Mouse (Mus musculus) brain, adult 2 months (tissue): Measurements from ENCODE around the gene Kmt2b.

Experiments used
- DNase-seq: peaks from one replicate; pipeline ENCODE4 v3.0.0; 2011; ENCODE audit warnings: low read depth, low spot score

Gene Kmt2b

DNA sequence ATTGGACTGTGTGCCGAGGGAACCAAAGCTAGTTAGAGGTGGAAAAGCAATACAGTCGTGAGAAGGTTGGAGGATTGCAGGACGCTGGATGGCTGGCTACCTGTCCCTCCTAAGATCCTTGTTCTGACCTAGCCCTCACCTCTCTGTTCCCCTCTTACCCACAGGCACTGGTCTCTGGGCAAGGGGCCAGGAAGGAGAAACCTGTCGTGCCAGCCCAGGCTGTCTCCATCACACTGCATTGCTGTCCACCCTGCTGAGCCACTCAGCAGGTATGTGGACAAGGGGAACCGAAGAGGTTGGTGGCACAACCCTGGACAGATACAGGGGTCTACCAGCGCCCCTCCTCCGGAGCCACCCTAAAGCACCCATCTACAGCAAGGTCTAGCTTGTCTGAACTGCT lies 12.1 kb upstream of the Kmt2b start:
- no peak for DNase-seq

DNA sequence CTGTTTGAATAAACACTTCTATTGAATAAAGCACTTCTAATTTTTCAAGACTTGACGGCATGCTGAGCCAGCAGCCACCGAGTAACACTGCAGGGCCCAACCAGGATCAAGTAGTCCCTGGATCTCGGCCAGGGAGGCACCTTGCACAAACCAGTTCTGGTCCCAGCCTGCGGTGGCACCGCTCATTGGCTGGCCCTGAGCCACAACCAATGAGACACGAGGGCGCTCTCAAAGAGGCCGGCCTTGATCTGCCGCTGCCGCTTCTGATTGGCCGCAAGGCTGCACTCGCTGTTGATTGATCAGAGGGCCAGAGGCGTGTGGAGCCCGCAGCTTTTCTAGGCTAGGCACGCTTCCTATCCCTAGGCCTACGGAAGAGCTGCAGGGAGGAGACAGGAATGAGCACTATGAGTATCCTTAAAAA lies 11.4 kb upstream of the Kmt2b start:
- peak; percentile 99 for DNase-seq

DNA sequence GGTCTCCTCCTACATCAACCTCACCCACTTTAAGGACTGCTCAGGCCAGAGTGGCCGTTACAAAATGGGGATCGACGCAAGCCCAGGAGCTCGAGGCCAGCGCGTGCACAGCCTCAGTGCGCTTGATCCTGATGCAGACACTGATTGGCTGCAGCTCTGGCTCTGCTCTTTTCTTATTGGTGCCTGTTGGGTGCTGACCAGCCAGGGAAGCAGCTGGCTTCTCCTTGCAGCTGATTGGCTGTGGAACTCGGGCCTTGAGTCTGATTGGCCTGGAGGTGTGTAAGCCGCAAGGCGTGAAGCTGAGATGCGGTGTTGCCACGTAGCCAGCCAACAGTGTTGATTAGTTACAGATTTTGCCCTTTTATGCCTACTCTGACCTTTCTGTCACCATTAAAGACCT lies 10.3 kb upstream of the Kmt2b start, which contains the start of gene Zbtb32:
Gene Zbtb32, minus strand, starts transcription at position 124 of the 400 bp plus-strand sequence.
- no peak for DNase-seq

DNA sequence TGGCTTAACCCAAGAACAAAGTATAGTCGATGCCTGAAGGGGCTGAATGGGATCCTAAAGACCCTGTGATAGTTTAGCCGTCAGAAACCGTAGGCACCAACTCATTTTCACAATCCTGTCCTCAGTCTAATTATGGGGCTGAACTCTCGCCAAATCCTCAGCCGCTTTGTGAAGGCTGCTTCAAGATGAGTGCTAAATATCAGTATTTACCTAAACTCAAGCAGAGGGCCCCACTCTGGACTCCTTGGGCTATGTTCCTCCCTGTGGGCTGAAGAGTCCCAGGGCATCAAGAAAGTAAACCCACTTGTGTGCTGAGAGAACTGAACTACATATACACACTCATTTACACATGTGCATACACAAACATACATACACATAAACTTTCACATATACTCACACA lies 8.3 kb upstream of the Kmt2b start:
- no peak for DNase-seq

DNA sequence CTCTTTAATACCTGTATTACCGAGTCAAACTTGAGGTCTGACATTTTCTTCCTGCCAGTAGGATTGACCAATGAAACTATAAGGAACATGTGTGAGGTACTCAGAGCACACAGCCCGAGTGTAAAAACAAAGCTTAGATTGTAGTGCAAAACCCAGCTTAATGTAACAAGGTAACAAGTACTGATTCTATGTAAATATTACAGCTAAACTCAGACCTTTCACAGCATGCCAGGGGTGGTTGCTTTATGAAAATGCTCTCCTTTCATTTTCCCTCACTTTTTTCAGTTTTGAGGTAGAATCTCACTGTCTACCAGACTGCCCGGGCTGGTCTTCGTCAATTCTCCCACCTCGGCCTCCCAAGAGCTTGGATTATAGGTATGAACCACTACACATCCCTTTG lies 7.6 kb upstream of the Kmt2b start:
- DNase-seq = no peak

DNA sequence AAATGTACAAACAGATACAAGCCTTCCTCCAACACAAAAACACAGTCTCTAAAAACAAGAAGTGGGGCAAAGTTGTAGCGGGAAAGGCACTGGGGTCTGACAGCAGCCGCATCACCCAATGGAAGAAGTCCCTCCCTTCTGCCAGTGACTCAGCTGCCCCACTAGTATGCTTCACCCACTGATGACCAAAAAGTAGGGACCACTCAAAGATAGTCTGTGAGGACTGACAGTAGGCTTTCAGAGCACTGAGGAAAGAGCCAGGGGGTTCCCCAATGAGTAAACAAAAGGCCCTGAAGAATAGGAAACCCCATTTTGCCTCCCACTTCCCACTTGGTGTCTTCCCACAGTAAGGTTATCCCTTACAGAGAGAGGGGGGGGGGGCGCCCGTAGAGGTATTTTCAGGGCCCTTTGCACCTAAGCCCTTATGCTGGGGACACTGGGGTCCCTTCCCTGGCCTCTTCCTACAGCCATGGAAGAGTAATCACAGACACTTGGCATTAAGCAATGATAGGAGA lies 6.0 kb upstream of the Kmt2b start:
- no peak for DNase-seq

DNA sequence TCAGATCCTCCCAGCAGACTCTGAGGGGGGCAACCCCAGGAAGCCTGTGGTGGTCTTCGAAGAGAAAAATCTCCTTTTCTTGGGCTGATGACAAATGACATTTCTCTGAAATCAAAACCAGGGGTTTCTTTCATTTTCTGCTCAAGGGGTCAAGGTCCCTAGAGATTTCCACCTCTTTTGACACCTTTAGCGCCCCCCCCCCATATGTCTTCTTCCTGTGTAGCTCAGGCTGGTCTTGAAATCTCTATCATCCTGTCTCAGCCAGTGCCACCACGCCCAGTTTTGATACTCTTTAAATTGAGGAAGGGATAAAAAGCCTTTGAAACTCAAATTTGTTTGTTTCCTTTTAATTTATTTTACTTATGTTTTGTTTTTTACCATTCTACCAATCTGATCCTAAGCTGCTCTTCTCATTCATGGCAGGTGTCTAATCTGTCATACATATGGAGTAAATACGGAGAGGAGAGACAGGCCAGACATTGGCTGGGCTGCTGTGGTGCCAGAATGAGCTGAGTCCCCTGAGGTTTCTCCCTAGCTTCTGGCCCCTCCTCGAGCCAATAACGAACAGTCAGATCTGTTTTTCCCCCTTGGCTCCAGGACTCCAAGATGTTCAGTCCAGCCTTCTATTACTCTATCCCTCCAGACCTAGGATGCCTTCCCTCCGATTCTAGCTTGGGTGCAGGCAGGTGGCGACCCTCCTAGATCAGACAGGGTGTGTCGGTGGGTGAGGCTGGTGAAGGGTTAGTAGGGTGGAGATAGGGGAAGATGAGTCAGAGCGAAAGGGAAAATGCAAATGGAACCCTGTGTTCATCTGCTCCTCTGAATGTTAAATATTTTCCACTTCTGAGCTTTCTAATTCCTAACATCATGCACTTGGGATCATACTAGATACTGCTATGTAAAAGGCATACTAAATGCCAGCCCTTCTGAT lies 5.3 kb upstream of the Kmt2b start:
- no peak for DNase-seq

DNA sequence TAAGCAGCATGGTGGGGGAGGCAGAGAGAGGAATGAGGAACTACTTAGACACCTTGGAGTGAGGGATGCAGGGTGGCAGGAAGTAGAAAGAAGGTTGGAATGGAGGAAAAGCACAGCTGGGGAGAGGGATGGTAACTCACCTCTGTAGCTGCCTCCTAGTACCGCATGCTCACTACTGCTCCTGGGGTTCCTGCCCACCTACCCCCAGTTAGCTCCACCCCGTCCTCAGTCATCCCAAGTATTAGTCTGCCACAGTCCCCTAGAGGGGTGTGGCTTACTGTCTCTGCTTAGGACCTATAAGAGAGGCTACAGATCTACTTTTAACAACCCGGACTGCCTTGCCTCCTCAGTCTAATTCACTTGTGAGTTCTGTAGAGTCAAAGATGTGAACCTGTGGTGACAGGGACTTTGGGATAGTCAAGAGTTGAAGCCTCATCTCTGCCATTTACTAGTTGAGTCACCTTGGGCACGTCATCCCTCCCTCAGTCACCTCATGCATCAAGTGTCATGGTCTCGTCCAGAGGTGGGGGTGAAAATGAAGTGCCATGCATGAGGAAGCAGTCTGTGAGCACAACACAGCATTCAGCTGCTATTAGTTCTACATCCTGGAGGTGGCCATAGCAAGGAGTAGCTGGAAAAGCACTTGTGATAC lies 4.4 kb upstream of the Kmt2b start:
- DNase-seq = no peak

DNA sequence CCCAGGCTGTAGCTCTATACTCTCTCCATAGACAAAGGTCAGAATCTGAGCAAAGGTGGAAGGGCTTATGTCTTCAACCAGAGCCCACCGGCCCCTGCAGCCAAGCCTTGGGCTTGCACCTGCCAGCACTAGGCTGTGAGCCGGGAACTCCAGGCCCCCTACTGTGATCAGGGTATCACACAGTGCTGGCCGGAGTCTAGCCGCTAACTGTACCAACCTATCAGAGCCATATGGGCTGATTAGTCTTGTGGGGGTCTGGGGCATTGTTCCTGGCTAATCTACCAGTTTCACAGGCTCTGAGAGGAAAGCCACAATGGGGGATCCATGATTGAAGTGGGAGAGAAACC lies 3.1 kb upstream of the Kmt2b start:
- DNase-seq = no peak

DNA sequence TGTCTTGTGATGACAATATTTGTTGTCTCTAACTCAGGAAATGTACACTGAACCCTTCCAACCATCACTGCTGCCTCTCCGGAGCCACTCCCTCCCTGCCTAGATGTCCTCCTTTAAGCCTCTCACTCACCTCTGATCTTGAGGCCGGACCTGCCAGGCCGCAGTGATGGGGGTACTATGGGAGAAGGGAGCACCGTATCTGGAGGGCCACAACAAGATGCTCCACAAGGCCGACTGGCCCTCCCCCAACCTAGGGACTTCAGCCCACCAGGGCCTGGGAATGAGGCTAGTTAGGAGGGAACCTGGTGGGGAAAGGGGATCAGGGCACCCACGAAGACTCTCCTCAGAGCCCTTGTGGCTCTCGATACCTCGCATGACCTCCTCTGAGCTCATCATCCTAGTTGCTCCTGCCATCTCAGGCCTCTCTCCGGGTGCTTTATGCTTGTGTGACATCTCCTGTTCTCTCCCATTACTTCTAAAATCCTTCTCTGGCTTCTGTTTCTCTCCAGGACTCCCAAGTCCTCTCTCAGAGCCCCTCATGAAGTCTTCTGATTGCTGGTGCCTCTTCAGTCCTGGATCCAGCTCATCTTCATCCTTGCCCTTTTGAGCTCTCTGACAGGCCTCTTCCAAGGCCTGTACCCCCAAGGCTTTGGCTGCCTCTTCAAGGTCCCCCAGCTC lies 2.5 kb upstream of the Kmt2b start:
- no peak for DNase-seq

DNA sequence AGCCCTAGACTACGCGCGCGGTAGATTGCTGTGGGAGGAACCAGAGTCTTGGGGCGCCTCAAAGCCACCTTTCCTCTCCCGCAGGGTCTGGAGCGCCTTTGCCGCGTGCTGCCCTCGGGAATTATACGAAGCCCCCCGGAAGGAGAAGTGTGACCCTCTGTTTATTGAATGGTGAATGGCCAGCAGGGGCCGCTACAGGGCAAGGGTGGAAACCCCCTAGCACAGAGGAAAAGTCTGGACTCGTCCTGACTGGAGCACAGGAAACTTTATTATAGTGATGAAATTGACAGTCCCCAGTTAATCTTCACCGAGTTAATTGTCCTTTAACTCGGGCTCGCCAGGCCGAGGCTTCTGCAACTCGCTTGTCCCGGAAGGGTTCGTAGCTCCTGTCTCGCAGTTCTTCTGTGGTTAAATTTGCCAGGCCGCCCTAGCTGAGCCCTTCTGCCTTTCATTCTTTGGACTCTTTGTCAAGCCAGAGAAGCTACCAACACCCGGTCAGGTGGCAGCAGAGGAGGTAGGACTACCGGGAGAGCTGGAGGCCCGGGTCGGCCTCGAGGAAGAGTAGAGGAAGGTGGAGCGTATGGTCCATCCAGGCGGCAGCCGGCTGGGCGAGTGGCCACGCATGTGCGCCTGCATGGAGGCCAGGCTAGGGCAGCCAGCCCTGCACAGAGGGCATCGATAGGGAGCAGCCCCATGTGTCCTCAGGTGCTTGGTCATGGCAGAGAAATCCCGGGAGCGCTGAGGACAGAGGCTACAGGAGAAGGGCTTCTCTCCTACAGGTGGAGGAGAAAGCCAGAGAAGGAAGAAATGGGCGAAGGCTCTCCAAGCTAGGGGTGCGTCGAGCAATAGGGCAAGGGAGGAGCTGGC lies 1.1 kb upstream of the Kmt2b start:
- peak; percentile 78 for DNase-seq

DNA sequence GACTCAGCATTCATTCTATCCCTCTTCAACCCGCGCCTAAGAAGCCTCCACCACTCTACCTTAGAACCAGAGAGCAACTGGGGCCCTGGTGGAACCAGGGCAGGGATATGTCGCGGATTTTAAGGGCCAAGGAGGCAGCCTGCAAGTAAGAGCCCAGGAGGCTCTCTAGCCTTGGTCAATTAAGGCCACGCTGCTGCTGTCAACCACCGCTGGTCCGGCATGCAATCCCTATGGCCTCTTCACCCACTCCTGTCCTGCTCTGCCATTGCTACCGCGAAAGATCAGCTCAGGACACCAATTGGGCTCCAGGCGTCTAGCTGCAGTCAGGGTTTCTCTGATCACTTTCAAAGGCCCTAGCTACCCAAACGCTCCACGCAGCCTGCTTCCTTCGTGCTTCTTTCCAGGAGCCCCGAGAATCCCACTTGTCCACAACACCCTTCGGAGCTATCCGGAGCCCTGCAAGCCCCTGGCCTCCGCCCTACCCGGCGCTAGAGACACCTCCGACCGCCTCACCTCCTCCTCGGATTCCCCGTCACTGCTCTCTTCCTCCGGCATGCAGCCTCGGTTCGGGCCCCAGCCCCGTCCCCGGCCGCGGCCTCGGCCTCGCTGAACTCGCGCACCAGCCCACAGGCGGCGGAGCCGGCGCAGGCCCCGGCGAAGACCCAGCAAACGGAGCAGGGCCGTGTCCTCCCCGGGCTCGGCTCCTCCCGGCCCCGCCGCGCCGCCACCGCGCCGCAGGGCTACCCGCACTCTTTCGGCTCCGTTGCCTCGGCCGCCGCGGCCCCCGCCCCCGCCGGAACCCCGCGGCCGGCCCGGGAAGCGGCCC lies 471 bp downstream of the Kmt2b start:
- peak; percentile 42 for DNase-seq

DNA sequence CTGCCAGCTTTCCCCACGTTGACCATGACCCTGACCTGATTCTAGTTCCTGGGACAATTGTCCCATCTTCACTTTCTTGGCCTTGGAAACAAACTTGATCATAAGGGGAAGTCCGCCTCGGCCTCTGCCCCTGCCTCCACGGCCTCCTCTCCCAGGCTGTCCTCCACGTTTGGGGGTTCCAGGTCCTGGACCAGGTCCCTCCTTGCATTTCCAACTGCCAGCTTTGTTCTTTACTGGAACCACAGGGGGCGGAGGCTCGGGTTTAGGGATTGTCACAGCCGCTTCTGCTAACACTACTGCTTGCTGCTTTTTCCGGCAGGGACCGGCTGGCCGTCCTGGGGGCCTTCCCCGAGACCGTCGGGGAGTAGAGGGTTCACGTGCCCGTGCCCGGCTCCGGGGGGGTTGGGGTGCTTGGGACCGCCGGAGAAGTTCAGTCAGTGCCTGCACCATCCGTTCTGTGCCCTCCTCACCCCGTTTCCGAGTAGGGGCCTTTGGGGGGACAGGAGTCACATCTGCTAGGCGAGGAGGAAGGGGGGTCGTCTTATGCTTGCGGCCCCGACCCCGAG lies 2.0 kb downstream of the Kmt2b start:
- no peak for DNase-seq

DNA sequence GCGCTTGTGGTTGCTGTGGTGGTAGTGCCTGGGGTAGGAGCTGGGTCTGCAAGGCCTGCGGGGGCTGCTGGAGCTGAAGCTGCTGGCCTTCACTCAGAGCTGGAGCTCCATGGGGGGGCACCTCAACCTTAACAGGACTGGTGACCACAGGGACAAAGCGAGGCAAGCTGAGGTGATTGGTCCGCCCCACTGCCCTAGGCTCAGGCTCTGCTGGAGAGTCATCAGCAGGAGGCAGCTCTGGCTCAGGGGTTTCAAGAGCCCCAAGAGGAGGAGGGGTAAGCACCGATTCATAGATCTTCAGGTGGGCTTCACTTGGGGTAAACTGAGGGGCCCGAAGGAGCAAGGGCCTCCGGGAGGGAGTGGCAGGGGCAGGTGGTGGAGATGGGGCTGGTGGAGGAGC lies 3.4 kb downstream of the Kmt2b start:
- no peak for DNase-seq

DNA sequence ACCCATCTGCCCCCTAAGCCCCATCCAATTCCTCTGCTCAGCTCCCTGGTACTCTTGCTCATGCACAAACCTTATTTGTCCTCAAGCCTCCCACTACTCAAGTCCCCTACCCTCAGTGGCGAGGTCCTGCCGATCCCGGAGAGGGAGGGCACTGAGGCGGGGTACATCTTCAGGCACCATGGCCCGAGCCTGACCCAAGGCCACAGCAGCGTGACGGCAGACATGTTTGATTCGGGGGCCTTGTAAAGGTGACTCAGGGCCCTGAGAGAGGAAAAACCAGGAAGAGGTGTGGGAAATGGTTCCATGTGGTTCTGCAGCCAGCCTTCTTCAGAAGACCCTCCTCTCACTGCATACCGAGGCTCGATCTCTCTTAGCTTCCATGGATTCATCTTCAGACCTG lies 4.2 kb downstream of the Kmt2b start:
- DNase-seq = no peak

DNA sequence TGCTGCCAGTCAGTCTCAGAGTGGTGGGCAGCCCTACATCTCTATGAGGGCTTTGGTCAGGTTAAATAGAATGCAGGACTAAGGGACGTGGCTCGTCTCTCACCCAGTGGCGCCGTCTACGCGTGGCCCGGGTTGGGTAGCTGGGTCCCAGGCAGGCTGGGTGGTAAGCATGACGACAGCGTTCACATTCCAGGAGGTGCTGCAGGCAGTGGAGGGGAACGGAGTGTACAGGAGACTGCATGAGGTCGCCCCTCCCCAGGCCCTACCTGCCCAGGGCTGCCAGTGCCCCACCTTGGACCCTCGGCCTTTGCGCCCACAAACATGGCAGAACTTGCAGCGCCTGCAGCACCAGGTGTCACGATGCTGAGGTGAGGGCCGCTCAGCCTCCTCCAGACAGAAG lies 7.0 kb downstream of the Kmt2b start:
- no peak for DNase-seq

DNA sequence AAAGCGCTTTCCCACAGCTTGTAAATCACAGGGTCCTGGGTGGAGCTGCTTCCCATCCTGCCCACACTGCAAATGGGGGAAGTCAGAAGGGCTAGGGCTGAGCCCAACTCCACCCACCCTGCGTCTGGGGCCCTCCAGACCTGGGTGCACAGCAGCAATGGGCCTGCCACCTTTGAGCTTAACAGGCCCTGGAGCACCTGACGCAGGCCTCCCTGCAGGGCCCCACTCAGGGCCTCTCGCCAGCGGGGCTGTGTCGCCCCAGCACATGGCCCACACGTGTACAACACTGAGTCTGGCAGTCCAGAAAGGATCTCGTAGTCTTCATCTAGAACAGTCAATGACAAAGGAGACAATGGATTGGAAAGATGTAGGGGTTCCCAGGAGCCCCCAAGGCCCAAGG lies 8.6 kb downstream of the Kmt2b start:
- DNase-seq = no peak

DNA sequence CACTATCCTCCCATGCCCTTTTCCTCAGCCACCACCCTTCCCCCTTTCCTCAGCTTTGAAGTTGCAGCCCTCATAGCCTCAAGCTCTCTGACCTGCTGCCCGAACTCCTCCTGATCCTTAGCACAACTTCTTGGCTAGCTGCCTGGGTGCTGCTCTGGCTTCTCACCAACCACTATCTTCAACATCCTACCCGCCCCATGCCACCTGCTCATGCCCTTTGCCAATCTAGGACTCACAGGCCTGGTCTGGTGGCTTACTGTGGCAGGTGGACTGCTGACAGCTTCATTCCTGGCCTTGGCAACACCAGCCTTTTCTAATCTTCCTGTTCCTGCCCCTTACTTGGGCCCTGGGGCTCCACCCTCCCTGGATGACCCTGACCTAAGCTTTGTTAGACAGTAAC lies 15.6 kb downstream of the Kmt2b start:
- DNase-seq = peak; percentile 81

DNA sequence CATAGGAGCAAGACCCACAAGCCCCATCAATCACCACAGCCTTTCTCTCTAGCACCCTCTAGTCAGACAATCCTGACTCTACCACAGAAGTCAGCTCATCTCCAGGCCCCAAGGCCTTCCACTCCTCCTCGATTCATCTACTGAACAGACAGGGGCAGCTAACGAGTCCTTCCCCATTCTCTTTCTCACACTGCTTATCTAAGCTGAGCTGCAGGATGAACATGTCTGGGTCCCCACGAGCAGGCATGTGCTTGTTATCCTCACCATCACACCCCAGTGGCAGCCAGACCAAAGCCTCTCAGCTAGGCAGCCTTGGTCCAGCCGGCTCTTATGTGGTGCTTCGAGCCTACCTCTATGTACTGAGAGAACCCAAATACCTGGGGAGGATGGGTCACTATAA lies 16.1 kb downstream of the Kmt2b start:
- no peak for DNase-seq

DNA sequence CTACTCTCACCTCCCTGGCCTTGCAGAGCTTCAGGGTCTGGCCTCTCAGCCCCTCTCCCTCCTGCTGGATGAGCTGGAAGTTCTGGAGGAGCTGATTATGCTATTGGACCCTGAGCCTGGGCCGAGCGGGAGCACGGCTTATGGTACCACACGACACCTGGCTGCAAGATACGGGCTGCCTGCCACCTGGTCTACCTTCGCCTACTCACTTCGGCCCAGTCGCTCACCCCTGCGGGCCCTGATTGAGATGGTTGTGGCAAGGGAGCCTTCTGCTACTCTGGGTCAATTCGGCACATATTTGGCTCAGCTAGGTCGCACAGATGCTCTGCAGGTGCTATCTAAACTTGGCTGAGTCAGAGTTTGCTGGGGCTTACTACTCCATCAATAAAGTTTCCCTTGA lies 21.0 kb downstream of the Kmt2b start:
- no peak for DNase-seq
